Mouse (Mus musculus) lung, postnatal 14 days (tissue): ENCODE measurements at regions not wholly inside any gene's neighbourhood (a gene's known extent, or its start where the extent isn't known, plus 50 kb on each side); places are given as distances from the start of the nearest gene placed in this dataset.

Experiments
- DNase-seq: peaks from one replicate; pipeline ENCODE4 v3.0.0; 2021

- no peak for DNase-seq
These were observed 271.3 kb upstream of the Gpc5 start for GRCm38 (mm10) chr14:114820677-114821076.

GRCm38 (mm10) chr14:114821098-114821594 is 270.9 kb upstream of the Gpc5 start:
- no peak for DNase-seq

- no peak for DNase-seq
These were observed 270.3 kb upstream of the Gpc5 start for GRCm38 (mm10) chr14:114821672-114822071.

GRCm38 (mm10) chr14:114826662-114827321 is 265.2 kb upstream of the Gpc5 start:
- no peak for DNase-seq

- DNase-seq, result no peak
These were observed 262.7 kb upstream of the Gpc5 start for GRCm38 (mm10) chr14:114829310-114829709.

- DNase-seq, result no peak
These were observed 259.0 kb upstream of the Gpc5 start for GRCm38 (mm10) chr14:114832987-114833386.

- DNase-seq, result no peak
These were observed 255.2 kb upstream of the Gpc5 start for GRCm38 (mm10) chr14:114836723-114837349.

- DNase-seq, result no peak
These were observed 254.3 kb upstream of the Gpc5 start for GRCm38 (mm10) chr14:114837652-114838276.

- DNase-seq, result no peak
These were observed 252.6 kb upstream of the Gpc5 start for GRCm38 (mm10) chr14:114839340-114839903.

GRCm38 (mm10) chr14:114840766-114841165 is 251.2 kb upstream of the Gpc5 start:
- no peak for DNase-seq

GRCm38 (mm10) chr14:114841552-114841951 is 250.5 kb upstream of the Gpc5 start:
- DNase-seq, result no peak

- DNase-seq, result no peak
These were observed 249.7 kb upstream of the Gpc5 start for GRCm38 (mm10) chr14:114842327-114842726.

- no peak for DNase-seq
These were observed 248.8 kb upstream of the Gpc5 start for GRCm38 (mm10) chr14:114843105-114843743.

- DNase-seq, result no peak
These were observed 237.5 kb upstream of the Gpc5 start for GRCm38 (mm10) chr14:114854324-114855054.

GRCm38 (mm10) chr14:114855055-114855740 is 236.8 kb upstream of the Gpc5 start:
- DNase-seq, result no peak

GRCm38 (mm10) chr14:114855746-114856145 is 236.3 kb upstream of the Gpc5 start:
- DNase-seq, result no peak

- DNase-seq, result no peak
These were observed 235.6 kb upstream of the Gpc5 start for GRCm38 (mm10) chr14:114856243-114857031.

- DNase-seq, result no peak
These were observed 234.8 kb upstream of the Gpc5 start for GRCm38 (mm10) chr14:114857171-114857570.

GRCm38 (mm10) chr14:114857689-114858088 is 234.3 kb upstream of the Gpc5 start:
- no peak for DNase-seq

- no peak for DNase-seq
These were observed 228.4 kb upstream of the Gpc5 start for GRCm38 (mm10) chr14:114863585-114863984.

- no peak for DNase-seq
These were observed 227.9 kb upstream of the Gpc5 start for GRCm38 (mm10) chr14:114864102-114864501.
